Mouse (Mus musculus): ENCODE results near the gene Olfr750. TPM values are rescaled to one million over a fixed set of nuclear protein-coding genes. Genes with fewer than 3 reads are reported as not detected.

Olfr750 gene
- polyA plus RNA-seq, 1 experiment from 2014 or later = not detected

GRCm38 (mm10) chr14:51094096-51094875 is 20.1 kb upstream of the Olfr750 start:
- no peak for ATAC-seq (ENCODE audit: insufficient number of reproducible peaks, insufficient read depth, low FRiP score, low TSS enrichment)
- 78% methylated on average over 5 of the region's 5 CpGs for WGBS
- H3K4me3 ChIP-seq = no peak overlapping the region

GRCm38 (mm10) chr14:51093496-51093895 is 19.3 kb upstream of the Olfr750 start:
- Histone ChIP-seq H3K4me2 (replicated peaks) (no peak overlapping the region), H3K36me3 (no peaks in the 10 kb centered on the region), H3K4me3 (no peak overlapping the region), H3K27me3 (no peaks in the 10 kb centered on the region), H3K9ac (no peak overlapping the region), H3K27ac (no peak overlapping the region), H3K4me1 (no peaks in the 10 kb centered on the region), H3K9me3 (no peaks in the 10 kb centered on the region)
- WGBS = 40% methylated on average over 3 of the region's 3 CpGs
- no peak for ATAC-seq (ENCODE audit: insufficient number of reproducible peaks, insufficient read depth, low FRiP score, low TSS enrichment)

More at GRCm38 (mm10) chr14:51094096-51094875, 20.1 kb upstream of the Olfr750 start:
- Histone ChIP-seq H3K9ac (no peak overlapping the region), H3K27ac (no peak overlapping the region), H3K27me3 (no peaks in the 10 kb centered on the region), H3K36me3 (no peaks in the 10 kb centered on the region), H3K4me1 (no peaks in the 10 kb centered on the region), H3K4me2 (replicated peaks) (no peak overlapping the region), H3K9me3 (no peaks in the 10 kb centered on the region)

- 48% methylated on average over 8 of the region's 8 CpGs for WGBS
- no peak for ATAC-seq (ENCODE audit: insufficient number of reproducible peaks, insufficient read depth, low FRiP score, low TSS enrichment)
- Histone ChIP-seq H3K9ac (no peak overlapping the region), H3K27ac (no peak overlapping the region), H3K27me3 (no peaks in the 10 kb centered on the region), H3K9me3 (no peaks in the 10 kb centered on the region), H3K4me1 (no peaks in the 10 kb centered on the region), H3K4me2 (replicated peaks) (peak overlapping the region; percentile 65), H3K4me3 (no peak overlapping the region), H3K36me3 (no peaks in the 10 kb centered on the region)
These were observed 17.9 kb upstream of the Olfr750 start for GRCm38 (mm10) chr14:51092073-51092620.

GRCm38 (mm10) chr14:51090921-51091900 is 17.0 kb upstream of the Olfr750 start, which contains the start of the genes Rnase4 and Ang:
TSS of gene Rnase4 (plus strand) at chr14:51091077.
TSS of gene Ang (plus strand) at chr14:51091150.
- H3K4me2 ChIP-seq (replicated peaks) = peak within 1 kb of the TSS; percentile 65
- no peaks in the 10 kb centered on the region for H3K27me3 ChIP-seq
- H3K9ac ChIP-seq = peak within 1 kb of the TSS; percentile 47
- 8% methylated on average over 33 of the region's 33 CpGs for WGBS
- no peaks in the 10 kb centered on the region for H3K9me3 ChIP-seq
- H3K27ac ChIP-seq = peak within 1 kb of the TSS; percentile 88
- H3K4me1 ChIP-seq = no peaks in the 10 kb centered on the region
- peak within 1 kb of the TSS; percentile 72 for H3K4me3 ChIP-seq
- no peak for ATAC-seq (ENCODE audit: insufficient number of reproducible peaks, insufficient read depth, low FRiP score, low TSS enrichment)
- H3K36me3 ChIP-seq = no peaks in the 10 kb centered on the region

- Histone ChIP-seq H3K4me1 (no peaks in the 10 kb centered on the region), H3K27me3 (no peaks in the 10 kb centered on the region), H3K4me2 (replicated peaks) (peak overlapping the region; percentile 65), H3K27ac (peak overlapping the region; percentile 88), H3K4me3 (peak overlapping the region; percentile 72), H3K9me3 (no peaks in the 10 kb centered on the region), H3K9ac (peak overlapping the region; percentile 47), H3K36me3 (no peaks in the 10 kb centered on the region)
- no peak for ATAC-seq (ENCODE audit: insufficient number of reproducible peaks, insufficient read depth, low FRiP score, low TSS enrichment)
- under 1% methylated on average over 27 of the region's 27 CpGs for WGBS
These were observed 16.0 kb upstream of the Olfr750 start for GRCm38 (mm10) chr14:51090077-51090781.

- H3K27me3 ChIP-seq = no peaks in the 10 kb centered on the region
- peak overlapping the region; percentile 65 for H3K4me2 ChIP-seq (replicated peaks)
- H3K4me1 ChIP-seq = no peaks in the 10 kb centered on the region
- no peaks in the 10 kb centered on the region for H3K9me3 ChIP-seq
- H3K36me3 ChIP-seq = no peaks in the 10 kb centered on the region
- H3K9ac ChIP-seq = peak overlapping the region; percentile 47
- peak overlapping the region; percentile 88 for H3K27ac ChIP-seq
- 0% methylated on average over 15 of the region's 15 CpGs for WGBS
- ATAC-seq (ENCODE audit: insufficient number of reproducible peaks, insufficient read depth, low FRiP score, low TSS enrichment) = no peak; the same call in 1 of the 2 replicates
- peak overlapping the region; percentile 72 for H3K4me3 ChIP-seq
These were observed 15.4 kb upstream of the Olfr750 start for GRCm38 (mm10) chr14:51089674-51090076.

GRCm38 (mm10) chr14:51088970-51089673 is 14.9 kb upstream of the Olfr750 start:
- Histone ChIP-seq H3K4me3 (peak overlapping the region; percentile 72), H3K9ac (peak overlapping the region; percentile 49), H3K9me3 (no peaks in the 10 kb centered on the region), H3K36me3 (no peaks in the 10 kb centered on the region), H3K4me2 (replicated peaks) (peak overlapping the region; percentile 65), H3K27ac (peak overlapping the region; percentile 83), H3K27me3 (no peaks in the 10 kb centered on the region), H3K4me1 (no peaks in the 10 kb centered on the region)
- under 1% methylated on average over 34 of the region's 34 CpGs for WGBS
- ATAC-seq (ENCODE audit: insufficient number of reproducible peaks, insufficient read depth, low FRiP score, low TSS enrichment) = peak; percentile 92

GRCm38 (mm10) chr14:51088166-51088969 is 14.1 kb upstream of the Olfr750 start:
- Histone ChIP-seq H3K27me3 (no peaks in the 10 kb centered on the region), H3K4me3 (peak overlapping the region; percentile 72), H3K36me3 (no peaks in the 10 kb centered on the region), H3K9me3 (no peaks in the 10 kb centered on the region), H3K4me2 (replicated peaks) (peak overlapping the region; percentile 65), H3K27ac (peak overlapping the region; percentile 83), H3K4me1 (no peaks in the 10 kb centered on the region), H3K9ac (peak overlapping the region; percentile 49)
- peak; percentile 44 for ATAC-seq (ENCODE audit: insufficient number of reproducible peaks, insufficient read depth, low FRiP score, low TSS enrichment)
- under 1% methylated on average over 23 of the region's 23 CpGs for WGBS

GRCm38 (mm10) chr14:51087762-51088161 is 13.5 kb upstream of the Olfr750 start:
- Histone ChIP-seq H3K9me3 (no peaks in the 10 kb centered on the region), H3K4me3 (peak overlapping the region; percentile 72), H3K9ac (no peak overlapping the region), H3K4me1 (no peaks in the 10 kb centered on the region), H3K36me3 (no peaks in the 10 kb centered on the region), H3K27me3 (no peaks in the 10 kb centered on the region), H3K27ac (no peak overlapping the region), H3K4me2 (replicated peaks) (peak overlapping the region; percentile 65)
- no peak for ATAC-seq (ENCODE audit: insufficient number of reproducible peaks, insufficient read depth, low FRiP score, low TSS enrichment)
- 8% methylated on average over 9 of the region's 9 CpGs for WGBS

GRCm38 (mm10) chr14:51085911-51086310 is 11.7 kb upstream of the Olfr750 start:
- Histone ChIP-seq H3K27me3 (0 out of 2 replicates have a peak, but pooled peaks cover 5% of the 10 kb centered on the region), H3K27ac (no peak overlapping the region), H3K36me3 (no peaks in the 10 kb centered on the region), H3K4me1 (no peaks in the 10 kb centered on the region), H3K4me2 (replicated peaks) (no peak overlapping the region), H3K9me3 (no peaks in the 10 kb centered on the region), H3K4me3 (no peak overlapping the region), H3K9ac (no peak overlapping the region)
- ATAC-seq (ENCODE audit: insufficient number of reproducible peaks, insufficient read depth, low FRiP score, low TSS enrichment) = no peak
- 73% methylated on average over 4 of the region's 4 CpGs for WGBS
